Mouse (Mus musculus): ENCODE data around the gene Fam227a. TPM values are rescaled to one million over a fixed set of nuclear protein-coding genes. Genes with fewer than 3 reads are reported as not detected.
"Not testable (repeated sequence)": the region's sequence is repeated elsewhere in the genome, so short reads cannot be mapped to it uniquely, and the experiment has no call there.

Fam227a gene
- polyA plus RNA-seq, 1 experiment from 2014 or later: 6.0 TPM

DNA sequence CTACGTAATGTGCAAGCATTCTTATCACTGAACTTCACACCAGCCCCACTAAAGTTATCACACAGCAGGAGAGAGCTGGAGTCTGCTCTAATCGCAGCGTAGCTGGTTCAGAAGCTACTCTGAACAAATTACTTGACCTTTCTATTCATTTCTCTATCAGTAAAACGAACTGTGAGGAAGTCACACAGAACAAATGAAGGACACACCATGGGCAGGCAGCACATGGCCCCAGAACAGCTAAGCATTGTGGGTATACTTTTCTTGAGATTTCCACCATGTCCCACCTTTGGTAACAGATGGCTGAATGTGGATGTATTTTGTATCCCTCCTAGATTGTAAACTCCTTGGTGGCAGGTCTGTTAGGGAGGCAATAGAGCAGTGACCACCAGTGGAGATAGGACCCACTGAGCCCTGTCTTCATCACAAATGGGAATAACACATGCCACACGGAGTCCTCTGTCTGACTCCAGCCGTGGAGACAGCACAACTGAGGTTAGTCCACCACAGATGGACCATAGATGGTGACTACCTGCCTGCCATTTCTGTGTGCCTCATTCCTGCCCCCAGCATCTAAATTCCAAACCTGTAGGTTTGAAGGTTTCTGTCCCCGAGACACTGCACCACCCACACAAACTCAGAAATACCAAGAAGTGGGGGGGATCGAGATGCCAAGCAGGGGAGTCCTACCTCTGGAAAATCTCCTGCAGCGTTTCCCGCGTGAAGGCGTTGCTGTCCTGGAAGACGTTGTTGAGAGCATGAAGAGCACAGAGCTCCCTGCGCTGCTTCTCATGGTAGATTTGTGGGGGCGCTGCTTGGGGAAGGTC is 27.5 kb upstream of the Fam227a start:
- ATAC-seq (ENCODE audit: low FRiP score): no peak
- Histone ChIP-seq H3K27ac (ENCODE audit: low read depth, low read length) (no peak overlapping the region), H3K9ac (ENCODE audit: low read depth, low read length) (peak overlapping the region; percentile 42), H3K4me1 (replicated peaks; ENCODE audit: control insufficient read depth, insufficient read depth, low read length) (peaks cover 12% of the 10 kb centered on the region; the same call in 1 of the 2 replicates), H3K4me2 (replicated peaks; ENCODE audit: low read depth, low read length) (peak overlapping the region; percentile 82), H3K36me3 (ENCODE audit: control insufficient read depth, insufficient read depth, low read length) (no peaks in the 10 kb centered on the region), H3K9me3 (ENCODE audit: control insufficient read depth, low read length) (no peaks in the 10 kb centered on the region), H3K27me3 (ENCODE audit: control insufficient read depth, insufficient read depth, low read length) (no peaks in the 10 kb centered on the region), H3K4me3 (ENCODE audit: low read depth, low read length) (peak overlapping the region; percentile 87)
- DNase-seq (ENCODE audit: low spot score): no peak
- WGBS: 26% methylated on average over 15 of the region's 15 CpGs

DNA sequence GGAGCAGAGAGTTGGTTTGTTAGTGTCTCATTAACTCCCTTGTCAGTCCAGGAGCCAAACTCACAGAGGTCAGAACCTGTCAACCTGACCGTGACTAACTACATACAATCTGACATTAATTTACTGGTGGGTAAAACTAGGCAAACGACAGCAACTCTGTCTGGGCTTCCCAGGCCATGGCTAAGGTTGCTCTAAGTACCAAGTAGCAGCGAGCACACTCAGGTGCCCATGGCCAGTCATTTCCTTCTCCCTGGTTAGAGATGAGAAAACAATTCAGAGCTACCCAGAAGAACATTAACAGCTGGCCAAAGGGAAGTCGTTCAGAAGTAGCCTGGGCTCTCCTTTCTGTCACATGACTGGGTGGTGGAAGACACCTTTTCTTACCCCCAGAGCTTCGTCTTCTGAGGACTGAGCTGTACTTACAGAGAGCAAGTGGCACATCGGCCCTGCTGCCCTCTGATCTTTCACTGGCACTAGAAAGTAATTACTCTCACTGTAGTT is 26.4 kb upstream of the Fam227a start:
- Histone ChIP-seq H3K9ac (ENCODE audit: low read depth, low read length) (peak overlapping the region; percentile 4; the same call in 1 of the 2 replicates), H3K36me3 (ENCODE audit: control insufficient read depth, insufficient read depth, low read length) (no peaks in the 10 kb centered on the region), H3K9me3 (ENCODE audit: control insufficient read depth, low read length) (no peaks in the 10 kb centered on the region), H3K4me2 (replicated peaks; ENCODE audit: low read depth, low read length) (peak overlapping the region; percentile 82), H3K4me3 (ENCODE audit: low read depth, low read length) (no peak overlapping the region; the same call in 1 of the 2 replicates), H3K4me1 (replicated peaks; ENCODE audit: control insufficient read depth, insufficient read depth, low read length) (peaks cover 12% of the 10 kb centered on the region; the same call in 1 of the 2 replicates), H3K27me3 (ENCODE audit: control insufficient read depth, insufficient read depth, low read length) (no peaks in the 10 kb centered on the region), H3K27ac (ENCODE audit: low read depth, low read length) (no peak overlapping the region)
- DNase-seq (ENCODE audit: low spot score) (no peak), ATAC-seq (ENCODE audit: low FRiP score) (no peak)
- WGBS: 48% methylated on average over 6 of the region's 6 CpGs

DNA sequence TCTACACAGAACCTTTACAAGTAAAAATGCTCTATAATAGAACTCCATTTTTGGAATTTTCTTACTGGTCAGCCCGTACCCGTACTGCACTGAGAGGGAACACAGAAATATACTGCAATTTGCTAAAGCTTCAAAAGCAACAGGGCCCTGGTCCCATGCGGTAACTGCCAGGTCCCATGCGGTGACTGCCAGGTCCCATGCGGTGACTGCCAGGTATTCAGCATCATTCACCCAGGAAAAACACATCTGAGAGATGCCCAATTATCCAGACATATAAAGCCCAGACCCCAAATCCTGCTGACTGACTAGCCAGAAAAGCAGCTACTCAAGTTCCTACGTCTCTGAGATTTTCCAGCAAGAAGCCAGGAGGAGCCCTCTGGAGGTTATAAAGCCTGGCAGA is 25.9 kb upstream of the Fam227a start:
- Histone ChIP-seq H3K9ac (ENCODE audit: low read depth, low read length) (peak overlapping the region; percentile 9; the same call in 1 of the 2 replicates), H3K27ac (ENCODE audit: low read depth, low read length) (no peak overlapping the region), H3K27me3 (ENCODE audit: control insufficient read depth, insufficient read depth, low read length) (no peaks in the 10 kb centered on the region), H3K4me3 (ENCODE audit: low read depth, low read length) (no peak overlapping the region), H3K36me3 (ENCODE audit: control insufficient read depth, insufficient read depth, low read length) (no peaks in the 10 kb centered on the region), H3K4me1 (replicated peaks; ENCODE audit: control insufficient read depth, insufficient read depth, low read length) (peaks cover 12% of the 10 kb centered on the region; the same call in 1 of the 2 replicates), H3K9me3 (ENCODE audit: control insufficient read depth, low read length) (no peaks in the 10 kb centered on the region), H3K4me2 (replicated peaks; ENCODE audit: low read depth, low read length) (no peak overlapping the region; the same call in 1 of the 2 replicates)
- no peak for ATAC-seq (ENCODE audit: low FRiP score)
- no peak for DNase-seq (ENCODE audit: low spot score)
- WGBS: 88% methylated on average over 6 of the region's 6 CpGs

DNA sequence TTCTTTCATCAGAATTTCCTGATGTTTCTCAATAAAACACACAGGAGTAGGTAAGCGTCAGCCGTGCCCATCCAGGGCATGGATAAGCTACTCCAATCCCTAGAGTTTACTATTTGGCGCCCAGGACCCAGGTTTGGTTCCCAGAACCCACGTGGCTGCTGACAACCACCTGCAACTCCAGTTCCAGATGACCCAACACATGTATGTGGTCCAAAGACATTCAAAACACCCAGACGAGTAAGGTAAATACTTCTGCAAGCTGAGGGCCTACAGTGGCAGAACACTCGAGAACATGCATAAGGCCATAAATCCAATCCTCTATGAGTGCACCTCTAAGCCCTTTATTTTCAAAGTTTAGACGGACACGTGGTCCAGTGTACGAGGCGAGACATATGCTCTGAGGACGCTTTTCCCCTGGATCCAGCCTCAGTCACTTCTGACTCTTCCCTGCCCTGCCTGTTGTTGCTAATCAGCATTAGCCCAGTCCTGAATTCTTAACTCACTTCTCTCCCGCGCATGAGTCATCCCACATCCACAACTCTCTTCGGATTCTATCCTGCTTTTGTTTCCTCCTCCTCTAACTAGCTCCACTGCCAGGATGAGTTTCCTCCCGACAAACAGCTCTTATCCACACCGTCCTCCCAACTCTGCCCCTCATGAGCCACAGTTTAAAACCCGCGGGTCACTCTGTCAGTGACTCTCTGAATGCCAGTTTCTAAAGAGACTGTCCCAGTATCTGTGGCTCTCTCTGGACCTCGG is 25.1 kb upstream of the Fam227a start:
- ATAC-seq (ENCODE audit: low FRiP score) (no peak), DNase-seq (ENCODE audit: low spot score) (no peak)
- no peaks in the 10 kb centered on the region for H3K27me3 ChIP-seq (ENCODE audit: control insufficient read depth, insufficient read depth, low read length)
- H3K9me3 ChIP-seq (ENCODE audit: control insufficient read depth, low read length): no peaks in the 10 kb centered on the region
- peaks cover 12% of the 10 kb centered on the region; the same call in 1 of the 2 replicates for H3K4me1 ChIP-seq (replicated peaks; ENCODE audit: control insufficient read depth, insufficient read depth, low read length)
- no peaks in the 10 kb centered on the region for H3K36me3 ChIP-seq (ENCODE audit: control insufficient read depth, insufficient read depth, low read length)
- H3K9ac ChIP-seq (ENCODE audit: low read depth, low read length): no peak overlapping the region
- H3K4me3 ChIP-seq (ENCODE audit: low read depth, low read length): no peak overlapping the region
- peak overlapping the region; percentile 9; the same call in 1 of the 2 replicates for H3K4me2 ChIP-seq (replicated peaks; ENCODE audit: low read depth, low read length)
- 82% methylated on average over 19 of the region's 19 CpGs for WGBS
- no peak overlapping the region for H3K27ac ChIP-seq (ENCODE audit: low read depth, low read length)

DNA sequence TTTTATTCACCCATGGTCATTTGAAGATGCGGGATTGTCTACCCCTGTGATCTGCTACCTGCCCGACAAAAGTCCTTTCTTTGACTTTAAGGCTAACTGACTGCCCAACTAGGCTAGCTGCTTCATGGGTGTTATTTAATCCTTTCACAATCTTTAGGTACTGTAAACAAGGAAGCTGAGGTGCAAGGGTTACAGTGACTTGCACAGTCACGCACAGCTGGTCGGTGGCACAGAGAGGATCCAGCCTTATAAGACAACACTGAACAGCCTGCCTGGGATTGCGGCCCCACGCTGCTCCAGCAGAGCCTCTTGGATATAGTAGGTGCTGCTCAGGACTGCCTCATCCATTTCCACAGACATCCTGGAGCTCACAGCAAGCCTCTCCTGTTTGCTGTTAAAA is 24.4 kb upstream of the Fam227a start:
- whole genome bisulfite sequencing: 91% methylated on average over 6 of the region's 6 CpGs
- ATAC-seq (ENCODE audit: low FRiP score): no peak
- Histone ChIP-seq H3K27me3 (ENCODE audit: control insufficient read depth, insufficient read depth, low read length) (no peaks in the 10 kb centered on the region), H3K9me3 (ENCODE audit: control insufficient read depth, low read length) (no peaks in the 10 kb centered on the region), H3K4me3 (ENCODE audit: low read depth, low read length) (no peak overlapping the region), H3K4me2 (replicated peaks; ENCODE audit: low read depth, low read length) (no peak overlapping the region), H3K36me3 (ENCODE audit: control insufficient read depth, insufficient read depth, low read length) (no peaks in the 10 kb centered on the region), H3K9ac (ENCODE audit: low read depth, low read length) (no peak overlapping the region), H3K4me1 (replicated peaks; ENCODE audit: control insufficient read depth, insufficient read depth, low read length) (peaks cover 12% of the 10 kb centered on the region; the same call in 1 of the 2 replicates), H3K27ac (ENCODE audit: low read depth, low read length) (no peak overlapping the region)
- DNase-seq (ENCODE audit: low spot score): no peak

DNA sequence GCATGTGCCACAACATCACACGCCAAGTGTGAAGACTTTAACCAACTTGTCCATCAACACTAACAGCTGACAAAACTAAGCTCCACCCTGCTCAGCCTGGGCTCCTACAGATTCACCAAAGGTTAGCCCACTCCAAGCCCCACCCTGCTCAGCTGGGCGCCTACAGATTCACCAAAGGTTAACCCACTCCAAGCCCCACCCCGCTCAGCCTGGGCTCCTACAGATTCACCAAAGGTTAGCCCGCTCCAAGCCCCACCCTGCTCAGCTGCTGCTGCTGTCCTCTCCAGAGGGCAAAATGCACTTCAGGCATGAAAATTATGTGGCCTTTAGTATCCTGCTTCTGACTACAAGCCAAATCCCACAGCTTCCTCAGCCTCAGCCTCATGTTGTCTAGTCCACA is 23.2 kb upstream of the Fam227a start:
- Histone ChIP-seq H3K36me3 (ENCODE audit: control insufficient read depth, insufficient read depth, low read length) (no peaks in the 10 kb centered on the region), H3K27me3 (ENCODE audit: control insufficient read depth, insufficient read depth, low read length) (no peaks in the 10 kb centered on the region), H3K4me1 (replicated peaks; ENCODE audit: control insufficient read depth, insufficient read depth, low read length) (peaks cover 12% of the 10 kb centered on the region; the same call in 1 of the 2 replicates), H3K9me3 (ENCODE audit: control insufficient read depth, low read length) (no peaks in the 10 kb centered on the region), H3K4me3 (ENCODE audit: low read depth, low read length) (no peak overlapping the region), H3K27ac (ENCODE audit: low read depth, low read length) (no peak overlapping the region), H3K9ac (ENCODE audit: low read depth, low read length) (no peak overlapping the region), H3K4me2 (replicated peaks; ENCODE audit: low read depth, low read length) (no peak overlapping the region)
- no peak for DNase-seq (ENCODE audit: low spot score)
- 84% methylated on average over 4 of the region's 4 CpGs for WGBS
- no peak for ATAC-seq (ENCODE audit: low FRiP score)

DNA sequence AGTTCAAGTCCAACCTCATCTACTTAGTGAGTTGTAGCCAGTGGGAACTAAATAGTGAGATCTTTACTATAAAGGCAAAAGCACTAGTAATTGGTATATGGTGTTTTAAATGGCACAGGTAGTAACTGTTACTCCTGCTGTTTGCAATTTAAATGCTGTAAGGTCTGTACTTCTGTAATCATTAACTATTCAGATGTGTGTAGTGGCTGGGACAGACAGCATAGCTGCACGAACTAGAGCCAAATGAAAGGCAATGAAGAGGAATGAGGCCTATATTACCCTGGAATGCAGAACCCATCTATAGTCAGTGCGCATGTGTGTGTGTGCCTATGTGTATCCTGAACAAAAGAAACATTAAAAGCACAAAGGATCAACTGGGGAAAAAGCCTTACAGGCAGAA is 19.2 kb upstream of the Fam227a start:
- no peak overlapping the region for H3K9ac ChIP-seq (ENCODE audit: low read depth, low read length)
- H3K9me3 ChIP-seq (ENCODE audit: control insufficient read depth, low read length): no peaks in the 10 kb centered on the region
- no peak overlapping the region for H3K4me3 ChIP-seq (ENCODE audit: low read depth, low read length)
- no peaks in the 10 kb centered on the region for H3K27me3 ChIP-seq (ENCODE audit: control insufficient read depth, insufficient read depth, low read length)
- no peaks in the 10 kb centered on the region for H3K4me1 ChIP-seq (replicated peaks; ENCODE audit: control insufficient read depth, insufficient read depth, low read length)
- H3K27ac ChIP-seq (ENCODE audit: low read depth, low read length): no peak overlapping the region
- peaks cover 5% of the 10 kb centered on the region; the same call in 1 of the 2 replicates for H3K36me3 ChIP-seq (ENCODE audit: control insufficient read depth, insufficient read depth, low read length)
- DNase-seq (ENCODE audit: low spot score) (no peak), ATAC-seq (ENCODE audit: low FRiP score) (no peak)
- WGBS: 84% methylated on average over 2 of the region's 2 CpGs
- H3K4me2 ChIP-seq (replicated peaks; ENCODE audit: low read depth, low read length): no peak overlapping the region

DNA sequence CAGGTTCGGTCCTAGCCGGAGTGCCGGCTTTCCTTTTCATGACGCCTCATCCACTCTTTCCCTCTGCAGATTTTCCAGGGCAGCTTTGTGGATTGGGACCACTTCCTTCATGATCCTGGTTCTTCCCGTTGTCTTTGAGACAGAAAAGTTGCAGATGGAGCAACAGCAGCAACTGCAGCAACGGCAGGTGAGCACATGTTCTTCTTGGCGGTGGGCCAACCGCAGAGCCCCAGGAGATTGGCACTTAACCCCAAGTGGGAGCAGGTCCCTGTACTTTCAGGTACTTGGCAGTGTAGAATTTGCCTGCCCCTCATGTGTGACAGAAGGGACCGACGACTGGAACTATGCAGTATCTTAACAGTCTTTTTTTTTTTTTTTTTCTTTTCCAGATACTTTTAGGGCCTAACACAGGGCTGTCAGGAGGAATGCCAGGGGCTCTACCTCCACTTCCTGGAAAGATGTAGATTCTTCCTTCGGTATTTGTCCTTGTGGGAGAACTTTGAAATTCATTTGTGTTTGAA is 13.1 kb upstream of the Fam227a start:
- H3K4me3 ChIP-seq (ENCODE audit: low read depth, low read length): peak overlapping the region; percentile 8; the same call in 1 of the 2 replicates
- H3K27me3 ChIP-seq (ENCODE audit: control insufficient read depth, insufficient read depth, low read length); DNase-seq (ENCODE audit: low spot score); H3K4me1 ChIP-seq (replicated peaks; ENCODE audit: control insufficient read depth, insufficient read depth, low read length); ATAC-seq (ENCODE audit: low FRiP score); H3K36me3 ChIP-seq (ENCODE audit: control insufficient read depth, insufficient read depth, low read length); H3K27ac ChIP-seq (ENCODE audit: low read depth, low read length); H3K4me2 ChIP-seq (replicated peaks; ENCODE audit: low read depth, low read length); H3K9ac ChIP-seq (ENCODE audit: low read depth, low read length); H3K9me3 ChIP-seq (ENCODE audit: control insufficient read depth, low read length): not testable (repeated sequence)
- WGBS: 89% methylated on average over 11 of the region's 11 CpGs
